Mouse (Mus musculus) midbrain, embryonic 14.5 days (tissue): ENCODE measurements around the gene Uba52. TPM values are rescaled to one million over a fixed set of nuclear protein-coding genes. Genes with fewer than 3 reads are reported as not detected.
A peak's percentile ranks its signal among the peaks of the same experiment; 100 is the strongest.

ENCODE experiments used
- ATAC-seq: fragments of 200-750 bp; cut with Nextera tagmentation; 2 replicates; pipeline ENCODE4 v1.8.0; 2017; ENCODE audit warnings: moderate number of reproducible peaks, moderate library complexity; ENCODE audit not compliant: low FRiP score, low TSS enrichment
- DNase-seq: peaks from one replicate; pipeline ENCODE4 v3.0.0-alpha.2; 2015
- H3K27ac ChIP-seq: fragments of 300-500 bp; sonication (generic); replicated peaks from 2 replicates; pipeline ENCODE4 v1.5.1; 2014; ENCODE audit warnings: mild to moderate bottlenecking, low read depth, low read length, moderate library complexity
- H3K27me3 ChIP-seq: fragments of 300-500 bp; sonication (generic); 2 replicates; pipeline ENCODE4 v1.6.1; 2014; ENCODE audit warnings: low read length, control low read depth, mixed read lengths; ENCODE audit not compliant: control insufficient read depth, insufficient read depth
- H3K36me3 ChIP-seq: fragments of 300-500 bp; sonication (generic); 2 replicates; pipeline ENCODE4 v1.6.1; 2014; ENCODE audit warnings: low read length, control low read depth; ENCODE audit not compliant: control insufficient read depth, insufficient read depth
- H3K4me1 ChIP-seq: fragments of 300-500 bp; sonication (generic); 2 replicates; pipeline ENCODE4 v1.6.1; 2014; ENCODE audit warnings: mild to moderate bottlenecking, antibody characterized with exemption, low read length, control low read depth; ENCODE audit not compliant: control insufficient read depth, insufficient read depth
- H3K4me2 ChIP-seq: fragments of 300-500 bp; sonication (generic); 2 replicates; pipeline ENCODE4 v1.6.1; 2014; ENCODE audit warnings: mild to moderate bottlenecking, low read length, moderate library complexity
- H3K4me3 ChIP-seq: fragments of 300-500 bp; sonication (generic); replicated peaks from 2 replicates; pipeline ENCODE4 v1.5.1; 2014; ENCODE audit warnings: low read depth, low read length
- H3K9ac ChIP-seq: fragments of 300-500 bp; sonication (generic); replicated peaks from 2 replicates; pipeline ENCODE4 v1.6.1; 2014; ENCODE audit warnings: mild to moderate bottlenecking, low read length, moderate library complexity
- H3K9me3 ChIP-seq: fragments of 300-500 bp; sonication (generic); 2 replicates; pipeline ENCODE4 v1.6.1; 2016; ENCODE audit warnings: low read length, control low read depth, mixed read lengths; ENCODE audit not compliant: control insufficient read depth
- WGBS: fragments of 180-500 bp; shearing (Covaris S2); extraction: QIAGEN DNeasy Blood & Tissue Kit; methylation state at CpG from one replicate; pipeline ENCODE4 v1.1.7; 2014; 5-methylcytosine and 5-hydroxymethylcytosine counted together
- polyA plus RNA-seq: library from polyadenylated mRNA; unstranded; fragments of >200 nt; fragmentation: Nextera tagmentation; extraction: Ambion mirVana; gene quantifications from 2 replicates; pipeline ENCODE4 v1.2.1, GENCODE M21; 2014

The Uba52 gene
- polyA plus RNA-seq, 1 experiment from 2014 or later, result 696 TPM

DNA sequence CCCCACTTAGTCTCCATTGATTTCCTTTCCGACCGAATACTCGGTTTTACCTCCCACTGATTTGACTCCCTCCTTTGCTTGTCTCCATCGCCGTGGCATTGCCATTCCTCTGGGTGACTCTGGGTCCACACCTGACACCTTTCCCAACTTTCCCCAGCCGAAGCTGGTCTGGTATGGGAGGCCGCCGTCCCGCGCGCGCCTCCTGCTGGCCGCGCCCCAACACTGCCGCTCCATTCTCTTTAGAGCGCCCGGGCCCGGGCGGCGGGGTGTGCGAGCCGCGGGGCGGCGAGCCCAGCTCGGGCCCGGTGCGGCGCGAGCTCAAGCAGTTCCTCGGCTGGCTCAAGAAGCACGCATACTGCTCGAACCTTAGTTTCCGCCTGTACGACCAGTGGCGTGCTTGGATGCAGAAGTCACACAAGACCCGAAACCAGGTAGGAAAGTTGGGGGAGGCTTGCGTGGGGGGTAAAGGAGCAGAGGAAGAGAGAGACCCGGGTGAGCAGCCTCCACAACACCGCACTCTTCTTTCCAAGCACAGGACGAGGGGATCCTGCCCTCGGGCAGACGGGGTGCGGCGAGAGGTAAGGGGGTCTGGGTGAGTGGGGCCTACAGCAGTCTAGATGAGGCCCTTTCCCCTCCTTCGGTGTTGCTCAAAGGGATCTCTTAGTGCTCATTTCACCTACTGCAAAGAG lies 7.4 kb downstream of the Uba52 start:
- ATAC-seq (no peak), DNase-seq (peak; percentile 79)
- 0 out of 2 replicates have a peak overlapping the region, but pooled peaks have one; percentile 21 for H3K9ac ChIP-seq
- H3K4me2 ChIP-seq, result no peak overlapping the region
- H3K27me3 ChIP-seq, result peaks cover 58% of the 10 kb centered on the region
- no peak overlapping the region for H3K27ac ChIP-seq
- peaks cover 19% of the 10 kb centered on the region for H3K36me3 ChIP-seq
- no peaks in the 10 kb centered on the region; the same call in 1 of the 2 replicates for H3K9me3 ChIP-seq
- H3K4me1 ChIP-seq, result peaks cover 10% of the 10 kb centered on the region; the same call in 1 of the 2 replicates
- 11% methylated on average over 46 of the region's 46 CpGs for WGBS
- no peak overlapping the region for H3K4me3 ChIP-seq

DNA sequence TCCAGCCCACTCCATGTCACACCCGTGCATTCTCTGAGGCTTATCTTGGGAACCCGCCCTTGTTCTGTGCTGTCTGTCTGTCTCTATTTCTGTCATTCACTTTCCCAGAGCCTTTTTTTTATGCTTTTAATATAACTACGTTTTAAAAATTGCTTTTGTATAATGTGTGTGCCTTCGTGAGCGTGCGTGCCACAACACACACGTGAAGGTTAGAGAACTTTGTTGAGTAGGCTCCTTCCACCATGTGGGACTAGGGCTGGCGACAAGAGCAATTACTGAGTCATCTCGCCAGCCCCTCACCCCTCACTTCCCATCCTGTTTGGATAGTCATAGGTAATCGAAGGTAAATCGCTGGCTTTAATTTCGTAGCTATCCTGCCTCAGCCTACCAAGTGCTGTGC lies 8.1 kb downstream of the Uba52 start:
- no peak overlapping the region for H3K4me2 ChIP-seq
- DNase-seq, result no peak
- ATAC-seq, result no peak
- H3K9me3 ChIP-seq, result no peaks in the 10 kb centered on the region; the same call in 1 of the 2 replicates
- H3K36me3 ChIP-seq, result peaks cover 13% of the 10 kb centered on the region
- no peak overlapping the region; the same call in 1 of the 2 replicates for H3K4me3 ChIP-seq
- H3K27me3 ChIP-seq, result peaks cover 59% of the 10 kb centered on the region
- peaks cover 10% of the 10 kb centered on the region; the same call in 1 of the 2 replicates for H3K4me1 ChIP-seq
- WGBS, result 40% methylated on average over 12 of the region's 12 CpGs
- H3K27ac ChIP-seq, result no peak overlapping the region
- no peak overlapping the region for H3K9ac ChIP-seq

DNA sequence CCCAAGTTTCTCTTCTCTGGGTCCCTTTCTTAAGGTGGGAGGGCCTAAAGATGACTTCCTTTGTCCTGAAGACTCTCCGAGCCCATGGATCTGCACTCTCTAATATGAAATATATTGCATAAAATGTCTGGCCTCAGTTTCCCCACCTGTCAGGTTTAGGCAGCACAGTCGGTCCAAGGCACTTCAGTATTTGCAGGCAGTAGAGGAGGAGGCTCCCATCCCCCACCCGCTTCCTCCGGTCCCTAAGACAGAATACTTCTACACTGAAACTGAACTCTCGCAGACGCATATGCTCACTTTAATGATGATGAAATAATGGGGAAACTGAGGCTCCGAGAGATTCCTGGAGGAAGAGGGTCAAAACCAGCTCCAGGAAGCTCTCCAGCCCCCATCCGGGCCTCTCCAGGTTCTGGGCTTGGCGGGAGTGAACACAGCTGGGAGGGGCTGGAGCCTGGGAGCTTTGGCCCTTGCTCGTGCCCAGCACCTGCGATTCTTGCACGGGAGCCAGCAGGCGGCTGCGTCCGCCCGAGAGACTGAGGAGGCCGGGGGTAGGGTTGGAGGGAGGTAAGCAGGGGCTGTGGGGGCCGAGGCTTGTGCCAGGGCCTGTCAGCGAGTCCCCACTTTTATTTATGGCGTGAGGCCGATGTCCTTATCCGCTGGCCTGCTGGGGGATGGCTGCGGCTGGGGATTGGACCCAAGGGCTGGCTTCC lies 8.6 kb downstream of the Uba52 start:
- Histone ChIP-seq H3K4me3 (no peak overlapping the region), H3K36me3 (peaks cover 7% of the 10 kb centered on the region), H3K27ac (no peak overlapping the region), H3K4me2 (no peak overlapping the region), H3K9me3 (no peaks in the 10 kb centered on the region; the same call in 1 of the 2 replicates), H3K4me1 (peaks cover 10% of the 10 kb centered on the region; the same call in 1 of the 2 replicates), H3K9ac (no peak overlapping the region), H3K27me3 (peaks cover 65% of the 10 kb centered on the region)
- DNase-seq (no peak), ATAC-seq (no peak)
- WGBS, result 12% methylated on average over 23 of the region's 23 CpGs

DNA sequence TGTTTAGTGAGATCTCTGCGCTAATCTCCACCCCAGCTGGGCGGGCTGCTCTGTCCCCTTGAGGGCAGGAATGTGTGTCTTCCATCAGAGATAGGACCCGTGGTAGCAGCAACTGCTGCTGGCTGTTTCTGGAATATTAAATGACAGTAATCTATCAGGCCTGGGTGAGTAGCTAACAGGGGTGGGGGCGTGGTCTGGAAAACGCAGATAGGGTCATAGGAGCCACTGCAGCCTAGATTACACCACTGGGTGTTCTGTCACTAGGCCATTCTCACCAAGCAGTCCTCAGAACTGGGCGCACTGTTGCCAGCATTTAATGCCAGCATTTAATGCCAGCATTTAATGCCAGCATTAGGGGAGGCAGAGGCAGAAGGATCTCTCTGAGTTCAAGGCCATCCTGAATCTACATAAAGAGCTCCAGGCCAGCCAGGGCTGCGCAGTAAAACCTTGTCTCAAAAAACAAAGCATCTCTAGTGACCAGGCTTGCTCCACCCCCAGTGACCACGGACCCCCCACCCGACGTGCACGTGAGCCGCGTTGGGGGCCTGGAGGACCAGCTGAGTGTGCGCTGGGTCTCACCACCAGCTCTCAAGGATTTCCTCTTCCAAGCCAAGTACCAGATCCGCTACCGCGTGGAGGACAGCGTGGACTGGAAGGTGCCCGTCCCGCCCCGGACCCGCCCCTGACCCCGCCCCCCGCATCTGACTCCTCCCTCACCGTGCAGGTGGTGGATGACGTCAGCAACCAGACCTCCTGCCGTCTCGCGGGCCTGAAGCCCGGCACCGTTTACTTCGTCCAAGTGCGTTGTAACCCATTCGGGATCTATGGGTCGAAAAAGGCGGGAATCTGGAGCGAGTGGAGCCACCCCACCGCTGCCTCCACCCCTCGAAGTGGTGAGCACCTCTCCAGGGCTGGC lies 10.0 kb downstream of the Uba52 start:
- ATAC-seq (no peak), DNase-seq (no peak)
- Histone ChIP-seq H3K9ac (no peak overlapping the region), H3K27me3 (peaks cover 78% of the 10 kb centered on the region), H3K9me3 (no peaks in the 10 kb centered on the region; the same call in 1 of the 2 replicates), H3K4me3 (peak overlapping the region; percentile 12; the same call in 1 of the 2 replicates), H3K27ac (no peak overlapping the region), H3K4me2 (peak overlapping the region; percentile 21), H3K36me3 (peaks cover 5% of the 10 kb centered on the region), H3K4me1 (peaks cover 6% of the 10 kb centered on the region; the same call in 1 of the 2 replicates)
- WGBS, result 6% methylated on average over 39 of the region's 39 CpGs

DNA sequence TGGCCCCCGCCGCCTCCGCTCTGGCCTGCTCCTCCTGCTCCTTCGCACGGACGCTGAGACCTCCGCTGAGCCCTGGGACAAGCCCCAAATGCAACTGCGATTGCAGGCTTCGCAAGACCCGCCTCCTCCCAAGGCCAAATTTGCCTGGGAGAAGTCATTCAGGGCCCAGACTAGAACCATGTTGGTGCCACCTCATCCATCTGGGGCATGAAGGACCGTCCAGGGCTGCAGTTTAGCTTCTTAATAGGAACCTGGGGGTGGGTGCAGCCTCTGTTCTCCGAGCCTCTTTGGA lies 14.9 kb downstream of the Uba52 start:
- Histone ChIP-seq H3K4me2 (peak overlapping the region; percentile 12; the same call in 1 of the 2 replicates), H3K27me3 (peaks cover 92% of the 10 kb centered on the region), H3K4me3 (no peak overlapping the region), H3K9me3 (no peaks in the 10 kb centered on the region; the same call in 1 of the 2 replicates), H3K36me3 (no peaks in the 10 kb centered on the region), H3K4me1 (peaks cover 13% of the 10 kb centered on the region; the same call in 1 of the 2 replicates), H3K27ac (no peak overlapping the region), H3K9ac (no peak overlapping the region)
- DNase-seq (no peak), ATAC-seq (no peak)
- 6% methylated on average over 12 of the region's 12 CpGs for WGBS

DNA sequence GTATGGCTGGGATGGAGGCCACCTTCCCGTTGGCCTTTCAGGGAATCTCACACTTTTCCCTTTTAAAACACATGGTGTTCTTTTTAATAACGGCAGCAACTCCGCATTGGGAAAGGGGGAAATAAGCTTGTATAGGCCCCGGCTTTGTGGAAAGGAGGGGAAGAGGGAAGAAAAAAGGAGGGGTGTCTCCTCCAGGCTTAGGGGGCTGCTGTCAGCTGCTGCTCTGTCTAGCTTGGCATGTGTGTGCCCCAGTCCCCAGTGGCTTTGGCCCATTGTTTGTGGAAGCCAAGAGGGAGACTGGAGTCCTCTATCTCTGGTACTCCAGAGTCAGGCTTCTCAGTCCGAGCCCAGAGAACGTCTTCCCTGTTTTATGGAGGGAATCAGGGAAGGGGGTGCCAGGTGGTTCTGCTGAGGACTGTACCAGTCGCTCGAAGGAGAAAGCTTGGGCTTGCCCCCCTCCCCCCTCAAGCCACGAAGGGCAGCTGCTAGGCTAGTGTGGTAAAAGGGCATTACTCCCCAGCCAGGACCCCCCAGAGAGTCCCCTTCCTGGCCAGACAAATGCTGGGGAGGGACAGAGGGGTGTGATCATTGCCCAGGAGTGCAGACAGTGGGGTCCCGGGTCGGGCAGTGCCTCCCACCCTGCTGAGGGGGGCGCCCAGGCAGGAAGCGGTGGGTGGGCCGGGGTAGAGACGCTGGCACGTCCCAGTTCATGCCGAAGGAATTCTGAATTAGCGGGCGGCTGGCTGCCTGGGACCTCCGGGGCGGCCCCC lies 15.4 kb downstream of the Uba52 start:
- H3K36me3 ChIP-seq, result no peaks in the 10 kb centered on the region
- H3K4me3 ChIP-seq, result 0 out of 2 replicates have a peak overlapping the region, but pooled peaks have one; percentile 2
- H3K4me2 ChIP-seq, result peak overlapping the region; percentile 12; the same call in 1 of the 2 replicates
- peaks cover 92% of the 10 kb centered on the region for H3K27me3 ChIP-seq
- DNase-seq (no peak), ATAC-seq (no peak)
- H3K4me1 ChIP-seq, result peaks cover 13% of the 10 kb centered on the region; the same call in 1 of the 2 replicates
- H3K27ac ChIP-seq, result no peak overlapping the region
- no peak overlapping the region for H3K9ac ChIP-seq
- H3K9me3 ChIP-seq, result no peaks in the 10 kb centered on the region
- 1% methylated on average over 21 of the region's 21 CpGs for WGBS

DNA sequence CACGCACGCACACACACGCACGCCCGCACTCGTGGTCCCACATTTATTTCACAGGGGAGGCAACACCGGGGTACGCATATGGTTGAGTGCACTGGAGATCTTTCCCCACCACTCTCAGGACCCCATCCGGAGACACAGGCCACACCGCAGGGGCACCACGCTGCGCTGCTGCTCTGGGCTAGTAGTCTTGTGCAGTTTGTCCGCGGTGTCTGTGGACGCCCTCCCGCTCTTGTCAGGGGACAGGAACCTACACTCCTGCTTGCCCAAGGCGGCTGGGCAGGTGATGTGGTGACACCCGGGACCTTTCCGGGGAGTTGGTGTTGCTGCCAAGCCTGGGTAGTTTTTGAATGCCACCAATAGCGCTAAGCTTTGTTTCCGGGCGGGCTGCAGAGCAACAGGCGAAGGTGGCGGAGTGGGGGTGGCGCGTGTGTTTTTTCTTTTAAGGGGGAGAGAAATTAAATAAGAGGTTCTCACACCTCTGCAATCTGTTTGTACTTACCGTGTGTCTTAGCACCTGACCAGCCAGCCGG lies 16.1 kb downstream of the Uba52 start:
- Histone ChIP-seq H3K4me3 (0 out of 2 replicates have a peak overlapping the region, but pooled peaks have one; percentile 31), H3K4me2 (peak overlapping the region; percentile 53; the same call in 1 of the 2 replicates), H3K27me3 (peaks cover 92% of the 10 kb centered on the region), H3K27ac (no peak overlapping the region), H3K36me3 (no peaks in the 10 kb centered on the region), H3K9ac (no peak overlapping the region; the same call in 1 of the 2 replicates), H3K4me1 (peaks cover 15% of the 10 kb centered on the region; the same call in 1 of the 2 replicates), H3K9me3 (no peaks in the 10 kb centered on the region)
- 4% methylated on average over 28 of the region's 28 CpGs for WGBS
- no peak for DNase-seq
- no peak for ATAC-seq
